Mouse (Mus musculus) ES-E14 (cell line): ENCODE measurements at regions not wholly inside any gene's neighbourhood (a gene's known extent, or its start where the extent isn't known, plus 50 kb on each side); places are given as distances from the start of the nearest gene placed in this dataset.

Source experiments
- CHD2 ChIP-seq: IDR thresholded peaks from 2 replicates; pipeline ENCODE4 v1.6.1; 2014; ENCODE audit warnings: mild to moderate bottlenecking, low read depth, low read length, inconsistent platforms
- HCFC1 ChIP-seq: IDR thresholded peaks from 2 replicates; pipeline ENCODE4 v1.6.1; 2012; ENCODE audit warnings: low read length, inconsistent platforms, borderline replicate concordance; ENCODE audit not compliant: insufficient read depth
- ZC3H11A ChIP-seq: IDR thresholded peaks from 2 replicates; pipeline ENCODE4 v1.6.1; 2012; ENCODE audit warnings: low read depth, mild to moderate bottlenecking, inconsistent platforms, low read length, borderline replicate concordance
- ZNF384 ChIP-seq: IDR thresholded peaks from 2 replicates; pipeline ENCODE4 v1.6.1; 2012; ENCODE audit warnings: low read depth, low read length, inconsistent platforms

DNA sequence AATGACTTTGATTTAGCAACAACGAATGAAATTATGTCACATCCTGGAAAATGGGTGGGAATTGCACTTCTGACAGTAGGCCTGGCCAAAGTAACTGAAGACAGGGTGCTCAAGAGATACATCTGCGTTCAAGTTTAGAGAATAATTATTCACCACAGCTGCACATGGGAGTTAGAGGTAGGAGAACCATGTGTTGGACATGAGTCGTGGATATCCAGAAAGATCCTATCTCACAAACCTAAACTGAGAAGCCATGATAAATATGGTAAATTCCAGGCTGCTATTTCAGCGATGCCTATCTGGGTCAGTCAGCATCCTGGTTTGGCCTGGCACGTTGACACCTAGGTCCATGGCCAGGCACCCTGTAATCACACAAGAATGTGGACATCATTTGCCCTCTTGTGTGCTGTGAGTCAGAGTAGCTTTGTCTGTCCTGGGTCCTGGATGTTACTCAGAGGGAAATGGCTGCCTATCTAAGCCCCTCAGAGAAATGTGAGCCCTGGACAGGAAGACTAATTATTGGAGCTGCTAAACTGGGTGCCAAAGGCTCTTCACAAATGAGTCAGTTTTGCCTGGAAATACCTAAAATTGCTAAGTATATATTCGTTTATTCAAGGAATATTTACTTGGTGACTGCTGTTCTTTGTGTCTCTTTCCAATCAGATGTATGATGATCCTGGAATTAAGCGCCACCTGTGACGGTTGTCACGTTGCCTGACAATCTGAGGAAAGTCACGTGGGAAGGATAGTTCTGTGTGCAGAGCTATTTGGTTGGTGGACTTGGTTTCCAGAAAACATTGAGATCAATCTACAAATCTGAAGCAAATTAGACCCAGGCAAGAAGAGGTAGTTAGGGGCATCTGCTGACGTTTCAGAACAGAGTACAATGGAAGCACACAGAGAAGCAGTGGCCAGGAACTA is 296.4 kb upstream of the Zfp637 start:
- TF ChIP-seq HCFC1: no peak
- TF ChIP-seq ZNF384: no peak
- TF ChIP-seq ZC3H11A: no peak
- no peak for TF ChIP-seq CHD2
